Mouse (Mus musculus) lung, adult 2 months (tissue): Measurements from ENCODE around the gene Hba-x. TPM values are rescaled to one million over a fixed set of nuclear protein-coding genes. Genes with fewer than 3 reads are reported as not detected.
"Not testable (repeated sequence)": the region's sequence is repeated elsewhere in the genome, so short reads cannot be mapped to it uniquely, and the experiment has no call there.

Source experiments
- DNase-seq: peaks from one replicate; pipeline ENCODE4 v3.0.0; 2022
- H3K4me1 ChIP-seq: fragments of 200-500 bp; 2 replicates; pipeline ENCODE4 v1.6.1; 2011; ENCODE audit warnings: low read length; ENCODE audit not compliant: control insufficient read depth, insufficient read depth
- H3K4me3 ChIP-seq: fragments of 200-500 bp; replicated peaks from 2 replicates; pipeline ENCODE3; 2011; ENCODE audit warnings: low read depth, mild to moderate bottlenecking, control low read depth, low read length; ENCODE audit errors: extremely low read depth
- CTCF ChIP-seq: fragments of 200-500 bp; IDR thresholded peaks from 2 replicates; pipeline ENCODE4 v1.5.1; 2011; ENCODE audit warnings: mild to moderate bottlenecking, low read length, control low read depth; ENCODE audit not compliant: insufficient read depth
- POLR2A ChIP-seq: fragments of 200-500 bp; IDR thresholded peaks from 2 replicates; pipeline ENCODE4 v1.6.1; 2011; ENCODE audit warnings: low read depth, mild to moderate bottlenecking, control low read depth, low read length, borderline replicate concordance; ENCODE audit errors: extremely low read depth
- WGBS: fragments of 180-500 bp; shearing (Covaris S2); methylation state at CpG from one replicate; pipeline ENCODE4 v1.1.7; 2018; 5-methylcytosine and 5-hydroxymethylcytosine counted together
- polyA plus RNA-seq: library from polyadenylated mRNA; depleted of rRNA; stranded (reverse); fragments of >200 nt; gene quantifications from 2 replicates; pipeline ENCODE4 v1.2.3, GENCODE M21; 2012

Gene Hba-x
- polyA plus RNA-seq, 1 experiment: not detected

DNA sequence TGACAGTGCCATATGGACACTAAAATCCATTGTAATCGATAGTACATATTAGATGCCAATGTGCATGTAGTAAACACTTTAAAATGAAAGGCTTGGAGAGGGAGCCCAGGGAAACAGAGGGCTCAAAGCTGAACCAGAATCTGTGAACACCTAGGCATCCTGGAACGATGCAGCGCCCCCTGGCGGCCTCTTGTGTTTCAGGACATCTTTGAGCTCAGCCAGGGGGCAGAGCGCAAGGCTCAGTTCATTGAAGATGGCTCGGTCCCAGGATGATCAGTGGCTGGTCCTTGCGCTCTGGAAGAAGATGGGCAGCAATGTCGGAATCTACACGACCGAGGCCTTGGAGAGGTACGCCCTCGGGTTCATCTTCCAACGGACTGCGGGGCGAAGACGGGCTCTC is 23.7 kb downstream of the Hba-x start, which contains the start of gene Hbq1a:
Hbq1a (plus strand) TSS at position 205 of the 400 bp plus-strand sequence.
- TF ChIP-seq CTCF: peak; percentile 45
- H3K4me1 ChIP-seq, H3K4me3 ChIP-seq: not testable (repeated sequence)
- peak; percentile 38 for DNase-seq
- 5% methylated on average over 16 of the region's 16 CpGs for WGBS

DNA sequence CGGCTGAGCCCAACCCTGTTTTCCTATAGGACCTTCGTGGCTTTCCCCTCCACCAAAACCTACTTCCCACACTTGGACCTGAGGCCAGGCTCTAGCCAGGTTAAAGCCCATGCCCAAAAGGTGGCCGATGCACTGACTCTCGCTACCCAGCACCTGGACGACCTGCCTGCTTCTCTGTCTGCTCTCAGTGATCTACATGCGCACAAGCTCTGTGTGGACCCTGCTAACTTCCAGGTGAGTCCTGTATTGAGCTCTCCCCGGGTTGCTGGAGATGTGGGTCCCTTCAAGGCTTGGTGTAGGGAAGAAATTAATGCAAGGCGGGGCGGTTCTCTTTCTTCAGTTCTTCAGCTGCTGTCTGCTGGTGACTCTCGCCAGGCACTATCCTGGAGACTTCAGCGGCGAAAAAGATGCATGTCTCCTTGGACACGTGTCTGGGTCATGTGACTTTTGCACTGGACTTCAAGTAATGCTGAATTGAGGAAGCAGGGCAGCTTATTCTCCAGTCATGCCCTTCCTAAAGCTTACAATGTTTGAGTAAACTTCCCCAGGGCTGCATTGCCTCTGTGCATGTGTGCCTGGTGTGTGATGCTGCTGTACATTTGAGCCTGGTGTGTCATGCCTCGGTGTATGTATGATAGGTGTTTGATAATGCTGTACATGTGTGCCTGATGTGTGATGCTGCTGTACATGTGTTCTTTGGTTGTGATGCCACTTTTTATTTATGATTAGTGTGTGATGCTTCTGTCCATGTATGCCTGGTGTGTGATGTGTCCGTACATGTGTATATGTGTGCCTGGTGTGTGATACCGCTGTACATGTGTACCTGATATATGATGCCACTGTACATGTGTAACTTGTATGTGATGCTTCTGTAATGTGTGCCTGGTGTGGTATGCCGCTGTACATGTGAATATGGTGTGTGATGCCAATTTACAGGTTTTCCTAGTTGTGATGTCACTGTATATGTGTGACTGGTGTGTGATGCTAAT is 24.4 kb downstream of the Hba-x start:
- no peak overlapping the region for H3K4me3 ChIP-seq
- peaks cover 2% of the 10 kb centered on the region; the same call in 1 of the 2 replicates for H3K4me1 ChIP-seq
- WGBS: 49% methylated on average over 16 of the region's 17 CpGs
- DNase-seq: no peak
- TF ChIP-seq POLR2A (no peak), CTCF (no peak)

DNA sequence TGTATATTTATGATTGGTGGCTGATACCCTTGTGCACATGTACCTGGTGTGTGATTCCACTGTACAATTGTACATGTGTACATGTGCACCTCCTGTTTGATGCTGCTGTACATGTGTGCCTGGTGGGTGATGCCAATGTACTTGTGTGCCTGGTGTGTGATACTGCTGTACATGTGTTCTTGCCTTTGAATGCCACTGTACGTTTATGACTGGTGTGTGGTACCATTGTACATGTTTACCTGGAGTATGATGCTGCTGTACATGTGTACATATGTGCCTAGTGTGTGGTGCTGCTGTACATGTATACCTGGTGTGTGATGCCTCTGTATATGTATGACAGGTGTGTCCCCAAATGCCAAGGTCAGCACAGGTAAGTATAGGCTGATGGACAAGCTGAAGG is 25.3 kb downstream of the Hba-x start:
- no peak overlapping the region for H3K4me3 ChIP-seq
- WGBS: 62% methylated on average over 1 of the region's 1 CpGs
- peaks cover 2% of the 10 kb centered on the region; the same call in 1 of the 2 replicates for H3K4me1 ChIP-seq
- no peak for DNase-seq
- TF ChIP-seq CTCF (no peak), POLR2A (no peak)

DNA sequence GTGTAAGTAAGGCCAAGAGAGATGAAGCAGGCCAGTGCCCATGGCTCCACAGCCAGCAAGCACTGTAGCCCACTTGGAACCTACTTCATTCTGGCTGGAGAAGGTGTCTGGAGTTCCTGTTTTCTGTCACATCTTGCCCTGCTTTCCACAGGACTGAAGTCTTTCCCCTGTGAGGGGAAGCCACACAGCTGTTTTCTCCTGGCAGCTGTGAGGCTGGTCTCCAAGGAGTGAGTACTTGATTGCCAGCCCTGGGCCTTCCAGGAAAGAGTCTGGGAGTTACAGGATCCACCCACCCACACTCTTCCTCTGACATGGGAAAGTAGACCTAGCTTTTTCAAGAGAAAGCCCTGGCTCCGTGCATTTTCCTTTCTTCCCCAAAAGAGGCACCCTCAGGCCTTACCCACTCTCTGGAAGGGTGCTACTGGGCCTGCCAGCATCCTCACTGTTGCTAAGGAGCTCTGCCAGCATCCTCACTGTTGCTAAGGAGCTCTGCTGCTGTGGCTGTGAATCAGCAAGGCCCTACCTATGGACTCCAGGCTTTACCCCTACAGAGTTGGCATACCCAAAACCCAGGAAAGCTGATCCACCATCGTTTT is 26.7 kb downstream of the Hba-x start:
- TF ChIP-seq POLR2A: no peak
- no peak for TF ChIP-seq CTCF
- H3K4me1 ChIP-seq: peaks cover 2% of the 10 kb centered on the region; the same call in 1 of the 2 replicates
- DNase-seq: no peak
- H3K4me3 ChIP-seq: no peak overlapping the region
- 40% methylated on average over 2 of the region's 2 CpGs for WGBS

DNA sequence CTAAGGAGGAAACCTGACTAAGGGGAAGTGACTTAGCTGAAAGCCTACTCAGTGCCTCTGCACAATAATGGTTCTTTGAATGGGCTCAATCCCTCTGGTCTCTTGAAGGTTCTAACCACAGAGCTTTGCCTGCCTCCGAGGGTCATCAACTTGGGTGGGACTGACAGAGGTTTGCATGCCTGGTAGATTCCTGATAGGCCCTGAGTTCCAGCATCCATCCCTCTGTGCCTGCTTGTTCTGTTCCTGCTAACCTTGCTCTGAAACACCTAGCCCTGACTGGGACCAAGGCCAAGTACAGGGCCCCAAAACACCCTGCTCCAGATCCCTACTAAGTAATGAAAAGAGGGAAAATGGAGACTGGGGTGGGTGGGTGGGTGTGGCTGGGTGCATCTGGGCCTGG is 27.3 kb downstream of the Hba-x start:
- no peak for DNase-seq
- H3K4me3 ChIP-seq: no peak overlapping the region
- H3K4me1 ChIP-seq: peaks cover 2% of the 10 kb centered on the region; the same call in 1 of the 2 replicates
- no peak for TF ChIP-seq CTCF
- TF ChIP-seq POLR2A: no peak
- 91% methylated on average over 1 of the region's 1 CpGs for WGBS

DNA sequence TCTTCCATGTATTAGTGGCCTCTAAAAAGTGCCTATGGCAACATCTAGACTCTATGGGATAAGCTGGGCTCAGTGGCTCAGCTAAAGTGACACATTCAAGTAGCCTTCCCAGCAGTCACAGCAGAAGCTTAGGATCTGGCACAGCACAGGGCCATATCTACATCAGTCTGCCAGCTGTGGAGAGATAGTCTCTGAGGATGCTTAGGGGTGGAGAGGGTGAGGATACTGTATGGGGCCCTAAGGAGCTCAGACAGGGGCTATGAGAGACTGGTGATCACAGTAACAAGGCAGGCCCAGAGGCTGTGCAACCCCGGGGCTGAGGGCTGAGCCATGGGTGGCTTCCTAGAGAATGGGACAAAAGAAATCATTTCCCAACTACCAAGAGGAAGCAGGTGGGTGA is 30.8 kb downstream of the Hba-x start:
- no peak overlapping the region for H3K4me3 ChIP-seq
- TF ChIP-seq POLR2A (no peak), CTCF (no peak)
- no peak for DNase-seq
- 63% methylated on average over 1 of the region's 1 CpGs for WGBS
- H3K4me1 ChIP-seq: no peaks in the 10 kb centered on the region

DNA sequence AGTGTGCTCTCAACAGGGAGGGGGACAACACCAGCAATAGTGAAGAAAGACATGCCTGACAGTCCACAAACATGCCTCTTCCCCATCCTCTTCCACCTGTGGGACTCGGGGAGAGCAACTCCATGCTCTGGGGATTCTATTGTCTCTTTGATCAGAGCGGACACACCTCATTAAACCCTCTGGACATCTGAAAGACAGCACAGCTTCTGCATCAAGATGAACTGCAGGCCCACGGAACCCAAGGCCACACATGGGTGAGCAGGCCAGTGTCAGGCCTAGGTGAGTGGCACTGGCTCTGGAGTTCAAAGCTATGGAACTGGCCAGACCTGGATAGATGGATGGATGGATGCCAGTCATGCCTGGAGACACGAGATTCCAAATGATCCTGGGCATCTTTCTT is 33.2 kb downstream of the Hba-x start:
- DNase-seq: no peak
- 77% methylated on average over 4 of the region's 4 CpGs for WGBS
- Histone ChIP-seq H3K4me1 (no peaks in the 10 kb centered on the region), H3K4me3 (no peak overlapping the region)
- TF ChIP-seq CTCF: no peak
- TF ChIP-seq POLR2A: no peak

DNA sequence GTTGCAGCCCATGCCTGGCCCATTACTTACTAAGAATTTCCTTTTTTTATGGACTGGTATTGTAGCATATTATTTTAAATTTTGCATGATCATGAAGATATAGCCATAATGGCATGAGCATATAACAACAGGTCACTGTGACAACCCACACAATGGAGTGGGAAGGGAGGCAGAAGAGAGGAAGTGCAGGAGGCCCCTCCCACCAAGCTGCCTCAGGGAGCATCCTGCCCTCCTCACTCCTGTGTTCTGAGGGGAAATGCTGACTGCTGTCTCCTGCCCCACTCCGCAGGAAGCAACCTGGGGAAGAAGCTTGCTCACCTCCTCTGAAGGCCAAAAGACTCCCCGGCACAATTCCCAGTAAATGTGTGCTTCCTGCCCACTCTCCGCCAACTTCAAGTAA is 33.7 kb downstream of the Hba-x start:
- DNase-seq: no peak
- TF ChIP-seq CTCF (no peak), POLR2A (no peak)
- Histone ChIP-seq H3K4me1 (no peaks in the 10 kb centered on the region), H3K4me3 (no peak overlapping the region)
- WGBS: 49% methylated on average over 3 of the region's 3 CpGs

DNA sequence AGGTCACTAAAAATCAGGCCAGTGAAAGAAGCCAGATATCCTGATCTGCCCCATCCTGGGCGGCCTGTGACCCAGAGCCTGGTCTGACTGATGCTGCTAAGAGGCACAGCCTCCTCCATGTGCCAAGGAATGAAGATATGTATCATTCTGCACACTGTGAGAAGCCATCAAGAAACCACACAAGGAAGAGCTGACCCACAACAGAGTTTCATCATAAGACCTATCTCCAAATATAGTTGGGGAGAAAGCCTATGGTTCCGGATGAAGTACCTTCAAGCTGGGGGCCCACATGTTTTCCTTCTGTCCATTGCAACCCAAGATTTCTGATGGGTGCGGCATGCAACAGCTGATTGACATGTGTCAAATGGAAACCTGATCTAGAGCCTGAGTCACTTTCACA is 39.8 kb downstream of the Hba-x start:
- TF ChIP-seq POLR2A: no peak
- no peak for TF ChIP-seq CTCF
- Histone ChIP-seq H3K4me1 (no peaks in the 10 kb centered on the region), H3K4me3 (no peak overlapping the region)
- no peak for DNase-seq
- WGBS: 88% methylated on average over 3 of the region's 3 CpGs
